Comparison of ENCODE assay signal across 26 mouse cellular contexts in the genomic region with DNA sequence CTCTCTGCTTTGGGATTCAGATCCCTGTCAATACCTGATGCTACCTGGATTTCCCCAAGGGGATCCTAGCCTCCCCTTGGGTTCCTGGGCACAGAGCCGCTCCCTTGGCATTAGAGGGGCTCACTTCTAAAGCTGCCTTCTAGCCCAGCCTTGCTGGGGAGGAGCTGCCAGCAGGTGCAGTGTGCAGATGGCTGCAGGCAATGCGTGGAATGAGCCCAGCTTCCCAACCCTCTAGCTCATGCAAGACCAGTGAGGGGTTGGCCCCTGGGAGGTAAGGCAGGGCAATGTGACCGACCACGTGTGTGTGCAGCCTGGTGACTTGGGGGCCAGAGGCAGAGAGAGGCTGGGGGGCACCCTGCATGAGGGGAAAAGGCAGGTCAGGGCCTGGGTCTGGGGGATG. TPM values are rescaled to one million over a fixed set of nuclear protein-coding genes. Genes with fewer than 3 reads are reported as not detected.
A peak's percentile ranks its signal among the peaks of the same experiment; 100 is the strongest.
DNase-seq lines count a peak whose midpoint lies in the region; ATAC-seq lines count a peak whose summit lies in the region.
"Had no signal": no experiment of that assay in that cellular context is flagged by ENCODE, and none has a peak within 500 bp of the region (broad histone marks: within the 10 kb centered on the region; RNA-seq: fewer than 3 reads in every experiment).

No protein-coding gene starts in this region.

- no peak overlapping the region for H3K4me2 ChIP-seq in neural tube, embryonic 12.5 days (replicated peaks)
- H3K4me2 ChIP-seq: heart, embryonic 11.5 days; limb, embryonic 13.5 days; liver, embryonic 12.5 days; midbrain, embryonic 11.5 days had no signal

- no peak for ATAC-seq in cerebellum, adult (ENCODE audit: insufficient number of reproducible peaks, low FRiP score, low TSS enrichment)
- ATAC-seq in neural tube, embryonic 12.5 days (ENCODE audit: low FRiP score, low read depth) = no peak
- ATAC-seq: forebrain, embryonic 14.5 days; inflammation-experienced regulatory T-cells, adult 6 months; liver, embryonic 12.5 days; Patski had no signal

- H3K4me3 ChIP-seq in neural tube, embryonic 12.5 days = no peak overlapping the region
- H3K4me3 ChIP-seq: limb, embryonic 13.5 days; liver, embryonic 12.5 days had no signal

- peak; percentile 53 to 55 for DNase-seq in cerebellum, postnatal 14 days
- peak; percentile 27 for DNase-seq in left cerebral cortex, postnatal 4 days
- DNase-seq in left cerebral cortex, adult 8-10 months (ENCODE audit: low spot score in 2 of 2) = no peak
- DNase-seq in neural tube, embryonic 10.5 days (ENCODE audit: extremely low spot score, low spot score) = no peak
- DNase-seq in right cerebral cortex, postnatal 10 days (ENCODE audit: low spot score in 2 of 2) = no peak
- DNase-seq in ovary, postnatal 14 days (ENCODE audit: low spot score) = no peak
- DNase-seq: adrenal gland, postnatal 10 days; cerebellum, adult 11-12 months; gastrocnemius, postnatal 36 days; heart, adult 18-20 months; heart, postnatal 4 days; kidney, adult 11 months; kidney, postnatal 14 days; layer of hippocampus, adult 9-11 months; lung, adult 18-20 months; lung, postnatal 14 days; right cerebral cortex, postnatal 14 days had no signal

- no peak overlapping the region for H3K27ac ChIP-seq in neural tube, embryonic 12.5 days
- H3K27ac ChIP-seq: limb, embryonic 13.5 days; liver, embryonic 12.5 days had no signal

- intact Hi-C loops in left cerebral cortex, postnatal 4 days (cut with DNase I) = no loop called here

- no peaks in the 10 kb centered on the region for H3K4me1 ChIP-seq in neural tube, embryonic 12.5 days
- H3K4me1 ChIP-seq: liver, embryonic 12.5 days had no signal

- no peaks in the 10 kb centered on the region for H3K9me3 ChIP-seq in neural tube, embryonic 12.5 days
- H3K9me3 ChIP-seq: limb, embryonic 13.5 days; liver, embryonic 12.5 days had no signal

- 0 out of 2 replicates have a peak overlapping the region, but pooled peaks have one; percentile 9 for H3K9ac ChIP-seq in neural tube, embryonic 12.5 days
- H3K9ac ChIP-seq: limb, embryonic 13.5 days; liver, embryonic 12.5 days had no signal

- 74% methylated on average over 4 of the region's 4 CpGs for WGBS in neural tube, embryonic 12.5 days

- H3K27me3 ChIP-seq in neural tube, embryonic 12.5 days (replicated peaks) = no peaks in the 10 kb centered on the region
- H3K27me3 ChIP-seq: limb, embryonic 13.5 days; Patski had no signal

- H3K36me3 ChIP-seq in neural tube, embryonic 12.5 days = peaks cover 47% of the 10 kb centered on the region
- H3K36me3 ChIP-seq: liver, embryonic 12.5 days had no signal

RNA-seq across cellular contexts. Expression of a gene that starts 17.4 kb away (rescaled TPM):
- total RNA-seq in left cerebral cortex, postnatal 4 days (2021) = 100 to 1,000 TPM; 285 to 287 TPM
- total RNA-seq in left cerebral cortex, adult 8-10 months (2022) = 100 to 1,000 TPM; 311 to 328 (median 321) TPM
- 421 and 426 TPM in 2 replicates for polyA plus RNA-seq in neural tube, embryonic 12.5 days (2016; fragmentation: Nextera tagmentation; extraction: Ambion mirVana)

RNA-seq across cellular contexts. Expression of a gene that starts 31.7 kb away (rescaled TPM):
- 10 to 100 TPM; 68.6 to 74.2 TPM for total RNA-seq in left cerebral cortex, postnatal 4 days (2021)
- total RNA-seq in left cerebral cortex, adult 8-10 months (2022) = 10 to 100 TPM; 58.8 to 65.9 (median 63.1) TPM
- 18.8 and 24.3 TPM in 2 replicates for polyA plus RNA-seq in neural tube, embryonic 12.5 days (2016; fragmentation: Nextera tagmentation; extraction: Ambion mirVana)

RNA-seq across cellular contexts. Expression of a gene that starts 41.9 kb away (rescaled TPM):
- 1 to 10 TPM; 4.4 to 5.6 TPM for total RNA-seq in left cerebral cortex, postnatal 4 days (2021)
- total RNA-seq in left cerebral cortex, adult 8-10 months (2022) = 10 to 100 TPM in 2 of 4 experiments, 1 to 10 TPM in 2; 2.3 to 10.9 (median 6.9) TPM
- polyA plus RNA-seq in neural tube, embryonic 12.5 days (2016; fragmentation: Nextera tagmentation; extraction: Ambion mirVana) = 6.0 and 6.4 TPM in 2 replicates

Comparison
In these comparisons a context has a peak if more than half of its experiments do, and no peak if none do; other contexts are left out.
1. DNase-seq: peak in cerebellum, postnatal 14 days (2 of 2) and left cerebral cortex, postnatal 4 days (single experiment); none in left cerebral cortex, adult 8-10 months (0 of 2), neural tube, embryonic 10.5 days (single experiment), right cerebral cortex, postnatal 10 days (0 of 2) and ovary, postnatal 14 days (single experiment).